Mouse (Mus musculus) liver, adult 2 months (tissue): ENCODE results near the gene Gm5127.

Experiments
- CTCF ChIP-seq: fragments of 200-500 bp; IDR thresholded peaks from 2 replicates; pipeline ENCODE4 v1.5.1; 2011; ENCODE audit warnings: low read depth, low read length, control low read depth
- POLR2A ChIP-seq: fragments of 200-500 bp; IDR thresholded peaks from 2 replicates; pipeline ENCODE4 v1.6.1; 2011; ENCODE audit warnings: low read length, control low read depth; ENCODE audit not compliant: insufficient read depth; ENCODE audit errors: extremely low read depth

DNA sequence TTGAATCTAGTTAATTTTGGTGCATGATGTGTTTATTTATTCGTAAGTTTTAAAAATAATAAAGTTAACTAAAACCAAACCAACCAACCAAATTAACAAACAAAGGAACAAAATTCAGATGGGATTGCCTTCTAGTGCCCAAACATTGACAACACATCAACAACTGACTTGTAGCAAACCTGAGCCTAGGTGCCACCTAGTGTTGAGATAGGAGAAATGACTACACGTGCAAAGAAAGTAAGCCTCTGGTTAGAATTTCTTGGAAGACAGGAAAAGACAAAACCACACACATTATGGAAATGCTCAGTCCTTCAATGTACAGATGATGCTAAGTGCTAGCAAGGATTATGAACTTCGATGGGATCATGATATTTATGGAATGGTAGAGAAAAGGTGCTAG, 46.6 kb upstream of the Gm5127 start:
- no peak for TF ChIP-seq CTCF
- TF ChIP-seq POLR2A = no peak
